Mouse (Mus musculus): Measurements from ENCODE around the gene Clcnka.

Clcnka gene

DNA sequence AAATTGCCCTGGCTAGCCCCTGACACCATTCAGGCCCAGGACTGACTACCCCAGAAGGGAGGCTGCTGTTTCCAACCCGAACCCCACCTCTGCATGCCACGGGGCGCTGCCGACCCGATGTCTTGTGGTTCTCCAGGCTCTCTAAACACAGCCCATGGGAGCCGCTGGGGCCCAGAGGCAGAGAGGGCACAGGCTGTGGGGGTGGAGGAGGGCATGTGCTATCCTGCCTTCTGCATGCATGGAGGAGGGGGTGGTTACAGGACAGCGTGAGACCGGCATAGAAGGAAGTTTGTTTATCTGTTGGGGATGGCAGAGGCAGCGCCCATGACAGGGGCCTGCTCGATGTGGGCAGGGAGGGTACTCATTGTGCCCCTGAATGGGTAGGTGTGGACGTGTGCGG, 48.5 kb downstream of the Clcnka start:
- in situ Hi-C loops (cut with MboI; ENCODE audit: low pct_unique_long_range_greater_than_20kb in 1 of 2, low sequenced_read_pairs in 2 of 2, unreplicated experiment in 1 of 2): no loop called here

DNA sequence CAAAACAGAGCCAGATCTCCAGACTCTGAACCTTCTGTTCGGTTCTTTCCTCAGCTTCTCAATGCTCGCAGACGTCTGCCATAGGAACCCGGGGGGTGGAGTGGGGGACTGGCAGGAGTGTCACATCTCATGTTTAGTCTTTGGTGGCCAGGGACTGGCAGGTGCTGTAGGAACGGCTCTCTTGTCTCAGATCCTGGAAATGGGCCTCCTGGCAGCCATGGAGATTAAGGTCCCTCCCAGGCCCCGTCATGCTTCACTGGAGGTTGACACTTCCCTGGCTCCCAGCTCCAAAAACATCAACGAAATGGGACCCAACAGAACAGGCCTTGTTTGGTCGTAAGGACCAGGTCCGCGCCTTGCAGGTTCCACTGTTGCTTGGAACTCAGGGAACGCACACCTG, 49.9 kb downstream of the Clcnka start:
- in situ Hi-C loops (cut with MboI; ENCODE audit: low pct_unique_long_range_greater_than_20kb in 1 of 2, low sequenced_read_pairs in 2 of 2, unreplicated experiment in 1 of 2): no loop called here

DNA sequence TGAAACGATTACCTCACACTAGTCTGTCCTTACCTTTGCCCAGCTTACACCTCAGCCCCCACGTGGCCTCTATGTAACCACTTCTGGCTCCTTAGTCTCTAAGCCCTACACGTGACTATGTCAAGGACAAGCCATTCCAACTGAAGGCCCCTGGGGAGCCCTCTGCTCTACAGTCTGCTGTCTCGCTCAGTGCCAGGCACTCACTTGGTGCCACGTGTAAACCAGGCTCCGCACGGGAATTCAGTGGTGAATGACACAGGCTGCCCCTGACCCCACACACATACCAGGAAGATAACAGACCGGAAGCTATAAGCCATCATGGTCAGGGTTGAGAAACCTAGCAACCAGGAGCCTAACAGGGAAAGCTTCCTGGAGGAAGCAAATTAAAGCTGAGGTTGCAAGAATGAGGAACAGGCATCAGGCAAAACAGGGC, 51.1 kb downstream of the Clcnka start:
- in situ Hi-C loops (cut with MboI; ENCODE audit: low pct_unique_long_range_greater_than_20kb in 1 of 2, low sequenced_read_pairs in 2 of 2, unreplicated experiment in 1 of 2): no loop called here

DNA sequence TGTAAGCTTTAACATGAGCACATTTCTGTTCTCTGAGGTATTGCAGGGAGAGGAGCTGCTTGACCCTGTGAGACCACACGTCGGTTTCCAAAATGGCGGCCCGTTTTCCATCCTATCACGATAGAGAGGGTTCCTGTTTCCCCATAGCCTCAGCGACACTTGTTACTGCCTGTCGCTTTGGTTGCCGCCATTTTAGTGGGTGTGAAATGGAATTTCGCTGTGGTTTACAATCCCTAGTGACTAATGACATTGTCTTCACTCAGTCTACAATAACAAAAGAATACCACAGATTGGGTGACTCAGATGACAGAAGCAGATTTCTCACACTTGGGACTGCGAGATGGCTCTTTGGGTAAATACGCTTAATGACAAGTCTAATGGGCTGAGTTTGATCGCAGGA, 53.3 kb downstream of the Clcnka start:
- in situ Hi-C loops (cut with MboI; ENCODE audit: low pct_unique_long_range_greater_than_20kb in 1 of 2, low sequenced_read_pairs in 2 of 2, unreplicated experiment in 1 of 2): no loop called here

DNA sequence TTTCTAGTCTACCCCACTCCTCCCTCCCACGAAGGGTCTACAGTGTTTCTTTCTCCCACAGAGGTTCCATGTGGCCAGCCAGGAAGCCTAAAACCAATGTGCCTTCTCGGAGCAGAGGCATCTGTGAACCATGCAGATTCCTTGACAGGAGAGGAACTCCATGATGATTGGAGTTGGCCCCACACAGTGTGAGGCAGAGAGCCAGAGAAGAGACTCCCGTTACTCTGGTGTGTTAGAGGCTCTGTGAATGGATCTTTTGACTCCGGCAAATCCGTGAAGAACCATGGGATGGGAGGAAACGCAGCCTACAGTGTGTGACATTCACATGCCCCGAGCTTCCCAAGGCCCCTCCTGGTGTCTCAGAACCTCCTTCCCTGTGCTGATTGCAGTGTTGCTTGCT, 55.0 kb downstream of the Clcnka start:
- in situ Hi-C loops (cut with MboI; ENCODE audit: low pct_unique_long_range_greater_than_20kb in 1 of 2, low sequenced_read_pairs in 2 of 2, unreplicated experiment in 1 of 2): no loop called here

DNA sequence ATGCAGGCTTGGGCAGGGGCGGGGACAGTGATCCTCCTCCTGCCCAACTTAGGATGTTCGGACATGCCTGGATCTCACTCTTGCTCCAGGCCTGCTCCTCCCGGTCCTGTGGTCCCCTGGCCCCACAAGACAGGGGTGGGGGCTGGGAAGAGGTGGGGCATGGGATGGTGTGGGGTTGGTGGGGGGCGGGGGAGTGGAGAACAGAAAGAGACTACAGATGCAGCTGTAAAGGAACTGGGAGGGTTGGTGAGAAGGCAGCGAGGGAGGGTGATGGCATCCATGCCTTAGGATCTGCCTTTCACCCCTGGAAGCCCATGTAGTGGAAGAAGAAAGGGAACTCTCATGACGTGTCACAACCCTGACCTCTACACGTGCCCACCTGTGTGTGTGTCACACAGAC, 57.0 kb downstream of the Clcnka start:
- in situ Hi-C loops (cut with MboI; ENCODE audit: low pct_unique_long_range_greater_than_20kb in 1 of 2, low sequenced_read_pairs in 2 of 2, unreplicated experiment in 1 of 2): no loop called here

DNA sequence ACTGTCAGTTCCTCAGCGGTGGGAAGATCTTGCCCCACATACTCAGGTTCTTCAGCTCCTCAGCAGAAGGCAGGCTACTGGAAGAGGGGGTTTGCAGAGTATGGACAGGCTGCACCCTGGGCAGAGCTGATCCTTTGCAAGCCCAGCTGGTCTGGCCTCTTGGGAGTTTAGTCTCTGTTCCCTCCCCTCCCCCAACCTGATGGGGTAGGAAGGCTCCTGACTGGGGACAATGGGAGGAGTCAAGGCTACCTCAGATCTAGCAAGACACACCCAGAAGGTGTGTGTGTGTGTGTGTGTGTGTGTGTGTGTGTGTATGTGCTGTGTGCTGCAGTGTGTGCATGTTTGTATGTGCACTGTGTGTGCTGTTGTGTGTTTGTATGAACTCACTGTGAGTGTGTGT, 59.7 kb downstream of the Clcnka start:
- in situ Hi-C loops (cut with MboI; ENCODE audit: low pct_unique_long_range_greater_than_20kb in 1 of 2, low sequenced_read_pairs in 2 of 2, unreplicated experiment in 1 of 2): no loop called here

DNA sequence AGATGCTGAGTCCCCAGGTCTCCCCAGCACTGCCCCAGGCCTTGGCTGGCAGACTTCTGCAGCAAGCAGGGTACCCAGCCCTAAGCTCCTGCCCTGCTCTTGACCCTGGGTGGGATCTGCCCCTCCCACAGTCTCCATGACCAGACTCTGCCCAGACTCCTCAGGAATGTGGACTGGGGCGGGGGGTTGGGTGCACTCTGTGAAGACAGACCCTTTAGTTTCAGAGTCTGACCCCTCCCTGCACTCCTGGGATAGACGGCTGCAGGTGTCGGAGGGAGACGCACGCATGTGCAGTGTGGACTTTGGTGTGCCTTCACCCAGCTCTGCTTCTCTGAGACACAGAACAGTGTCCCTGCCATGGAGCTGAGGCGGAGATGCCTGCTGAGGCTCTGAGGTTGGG, 60.5 kb downstream of the Clcnka start:
- in situ Hi-C loops (cut with MboI; ENCODE audit: low pct_unique_long_range_greater_than_20kb in 1 of 2, low sequenced_read_pairs in 2 of 2, unreplicated experiment in 1 of 2): no loop called here

DNA sequence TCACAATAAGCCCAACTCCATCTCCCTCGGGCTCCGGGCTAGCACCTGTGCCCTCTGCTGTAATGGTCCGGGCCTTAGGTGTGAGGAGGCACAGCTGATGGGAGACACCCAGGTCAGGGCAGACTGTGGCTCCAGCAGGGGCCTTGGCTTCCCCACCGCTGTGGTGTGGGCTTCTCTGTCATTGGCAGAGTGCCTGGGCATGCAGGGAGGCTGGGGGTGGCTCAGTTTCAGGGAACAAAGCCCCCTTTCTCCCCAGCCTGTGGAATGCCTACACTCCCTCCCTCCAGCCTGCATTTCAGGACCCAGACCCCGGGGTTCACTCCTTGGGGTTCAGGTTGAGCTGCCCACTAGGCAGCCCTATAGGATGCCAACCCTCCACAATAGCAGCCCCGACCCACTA, 62.3 kb downstream of the Clcnka start:
- in situ Hi-C loops (cut with MboI; ENCODE audit: low pct_unique_long_range_greater_than_20kb in 1 of 2, low sequenced_read_pairs in 2 of 2, unreplicated experiment in 1 of 2): no loop called here

DNA sequence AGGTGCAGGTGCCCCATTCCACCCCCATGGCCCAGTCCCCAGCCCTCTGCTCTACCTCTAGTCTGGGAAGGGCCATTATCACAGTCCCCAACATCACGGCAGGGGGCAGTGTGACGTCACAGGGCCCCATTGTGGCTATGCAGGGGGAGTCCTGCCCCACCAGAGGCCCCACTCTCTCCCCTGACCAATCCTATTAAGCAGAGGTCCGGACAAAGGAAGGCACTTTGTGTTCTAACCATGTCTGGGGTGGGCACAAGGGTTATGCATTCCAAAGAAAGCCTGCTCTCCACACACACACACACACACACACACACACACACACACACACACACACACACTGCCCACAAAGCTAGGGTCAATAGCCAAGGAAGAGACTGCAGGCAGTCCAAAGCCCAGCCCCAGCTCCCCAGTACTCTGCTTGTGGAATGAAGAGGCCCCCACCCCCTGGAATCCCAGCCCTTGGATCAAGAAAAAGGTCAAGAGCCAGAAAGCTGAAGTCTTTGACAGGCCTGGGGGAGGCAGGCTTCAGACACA, 63.2 kb downstream of the Clcnka start:
- in situ Hi-C loops (cut with MboI; ENCODE audit: low pct_unique_long_range_greater_than_20kb in 1 of 2, low sequenced_read_pairs in 2 of 2, unreplicated experiment in 1 of 2): no loop called here

DNA sequence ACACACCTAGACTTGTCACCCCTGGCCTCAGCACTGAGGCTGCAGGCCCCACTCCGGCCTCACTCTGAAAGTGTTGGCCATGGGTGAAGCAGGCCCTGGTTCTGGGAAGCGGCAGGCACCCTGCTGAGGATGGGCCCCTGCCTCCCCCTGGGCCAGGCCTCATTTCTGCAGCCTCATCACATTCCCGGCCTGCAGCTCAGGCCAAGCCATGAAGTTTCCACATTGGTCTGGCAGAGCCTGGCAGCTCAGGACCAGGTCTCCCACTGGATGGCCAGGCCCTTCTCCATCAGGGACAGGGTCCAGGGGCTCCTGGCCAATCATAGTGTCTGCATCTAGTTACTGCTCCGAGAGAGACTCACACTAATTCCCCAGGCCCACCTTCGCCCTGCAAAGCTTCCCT, 63.8 kb downstream of the Clcnka start:
- in situ Hi-C loops (cut with MboI; ENCODE audit: low pct_unique_long_range_greater_than_20kb in 1 of 2, low sequenced_read_pairs in 2 of 2, unreplicated experiment in 1 of 2): no loop called here
